Mouse (Mus musculus): ENCODE measurements around the gene Hist3h2ba. TPM values are rescaled to one million over a fixed set of nuclear protein-coding genes. Genes with fewer than 3 reads are reported as not detected.

Gene Hist3h2ba
- polyA plus RNA-seq, 1 experiment from 2014 or later = 11.6 TPM

Small RNA genes lying within 50 kb of the gene (microRNA-seq; reads per million reads assigned to microRNA genes)
- gene Gm44313 = not detected

Other genes with a start within 250 kb of the Hist3h2ba start
- gene Olfr319, start 249.8 kb upstream of the Hist3h2ba start, polyA plus RNA-seq (2016; fragmentation: Nextera tagmentation; extraction: Ambion mirVana) = not detected in 2 replicates
- gene Olfr318, start 224.9 kb upstream of the Hist3h2ba start, polyA plus RNA-seq (2016; fragmentation: Nextera tagmentation; extraction: Ambion mirVana) = not detected in 2 replicates
- not detected in 2 replicates for gene Olfr317, start 209.7 kb upstream of the Hist3h2ba start, polyA plus RNA-seq (2016; fragmentation: Nextera tagmentation; extraction: Ambion mirVana)
- gene Olfr316, start 196.2 kb upstream of the Hist3h2ba start, polyA plus RNA-seq (2016; fragmentation: Nextera tagmentation; extraction: Ambion mirVana) = not detected in 2 replicates
- gene Olfr315, start 175.7 kb upstream of the Hist3h2ba start, polyA plus RNA-seq (2016; fragmentation: Nextera tagmentation; extraction: Ambion mirVana) = not detected in 2 replicates
- 0.10 TPM in 1 of 2 replicates, not detected in the other for gene Olfr314, start 166.0 kb upstream of the Hist3h2ba start, polyA plus RNA-seq (2016; fragmentation: Nextera tagmentation; extraction: Ambion mirVana)
- gene Fam183b, start 147.0 kb upstream of the Hist3h2ba start, polyA plus RNA-seq (2016; fragmentation: Nextera tagmentation; extraction: Ambion mirVana) = 0.65 and 1.1 TPM in 2 replicates
- gene Olfr313, start 133.9 kb upstream of the Hist3h2ba start, polyA plus RNA-seq (2016; fragmentation: Nextera tagmentation; extraction: Ambion mirVana) = 0.18 TPM in 1 of 2 replicates, not detected in the other
- 0.10 and 0.12 TPM in 2 replicates for gene Olfr312, start 119.7 kb upstream of the Hist3h2ba start, polyA plus RNA-seq (2016; fragmentation: Nextera tagmentation; extraction: Ambion mirVana)
- gene Olfr311, start 109.7 kb upstream of the Hist3h2ba start, polyA plus RNA-seq (2016; fragmentation: Nextera tagmentation; extraction: Ambion mirVana) = not detected in 2 replicates
- 4.6 and 5.4 TPM in 2 replicates for gene Gm12258, start 101.8 kb upstream of the Hist3h2ba start, polyA plus RNA-seq (2016; fragmentation: Nextera tagmentation; extraction: Ambion mirVana)
- 3.6 and 4.8 TPM in 2 replicates for gene 2810021J22Rik, start 81.7 kb upstream of the Hist3h2ba start, polyA plus RNA-seq (2016; fragmentation: Nextera tagmentation; extraction: Ambion mirVana)
- gene Zfp39, start 44.7 kb upstream of the Hist3h2ba start, polyA plus RNA-seq (2016; fragmentation: Nextera tagmentation; extraction: Ambion mirVana) = 4.4 and 5.1 TPM in 2 replicates
- gene Btnl10, start 31.0 kb upstream of the Hist3h2ba start, polyA plus RNA-seq (2016; fragmentation: Nextera tagmentation; extraction: Ambion mirVana) = 0.11 and 0.13 TPM in 2 replicates
- gene Rnf187, start 10.0 kb upstream of the Hist3h2ba start, polyA plus RNA-seq (2016; fragmentation: Nextera tagmentation; extraction: Ambion mirVana) = 208 and 213 TPM in 2 replicates
- 26.5 and 28.4 TPM in 2 replicates for gene Hist3h2a, start 5.8 kb downstream of the Hist3h2ba start, polyA plus RNA-seq (2016; fragmentation: Nextera tagmentation; extraction: Ambion mirVana)
- gene Trim17, start 5.8 kb downstream of the Hist3h2ba start, polyA plus RNA-seq (2016; fragmentation: Nextera tagmentation; extraction: Ambion mirVana) = 1.1 and 1.5 TPM in 2 replicates
- 27.6 and 30.8 TPM in 2 replicates for gene Trim11, start 29.2 kb downstream of the Hist3h2ba start, polyA plus RNA-seq (2016; fragmentation: Nextera tagmentation; extraction: Ambion mirVana)
- gene Obscn, start 187.5 kb downstream of the Hist3h2ba start, polyA plus RNA-seq (2016; fragmentation: Nextera tagmentation; extraction: Ambion mirVana) = 39.2 and 42.5 TPM in 2 replicates
- gene Iba57, start 214.8 kb downstream of the Hist3h2ba start, polyA plus RNA-seq (2016; fragmentation: Nextera tagmentation; extraction: Ambion mirVana) = 7.3 and 7.8 TPM in 2 replicates
- 0.13 and 0.31 TPM in 2 replicates for gene Gjc2, start 234.3 kb downstream of the Hist3h2ba start, polyA plus RNA-seq (2016; fragmentation: Nextera tagmentation; extraction: Ambion mirVana)
- 101 TPM in 2 replicates for gene Guk1, start 243.3 kb downstream of the Hist3h2ba start, polyA plus RNA-seq (2016; fragmentation: Nextera tagmentation; extraction: Ambion mirVana)

Measured in heart, embryonic 12.5 days (tissue).